Mouse (Mus musculus): ENCODE data around the gene E2f4.

E2f4 gene

GRCm38 (mm10) chr8:105294776-105295175 is 2.7 kb upstream of the E2f4 start:
- DNase-seq = peak in 1 of 2 experiments; percentile 24

GRCm38 (mm10) chr8:105295256-105295655 is 2.2 kb upstream of the E2f4 start:
- no peak for DNase-seq

GRCm38 (mm10) chr8:105295895-105296573 is 1.4 kb upstream of the E2f4 start, which contains the start of gene Exoc3l:
Exoc3l (minus strand) TSS chr8:105296101.
- peak; percentile 46 to 67 for DNase-seq

- DNase-seq = peak in 1 of 2 experiments; percentile 19
Measured at GRCm38 (mm10) chr8:105298351-105299252, 1.1 kb downstream of the E2f4 start.

GRCm38 (mm10) chr8:105299962-105300361 is 2.5 kb downstream of the E2f4 start:
- DNase-seq = no peak

GRCm38 (mm10) chr8:105303396-105303795 is 5.9 kb downstream of the E2f4 start:
- no peak for DNase-seq

- DNase-seq = no peak
Measured at GRCm38 (mm10) chr8:105303874-105304273, 6.4 kb downstream of the E2f4 start.

GRCm38 (mm10) chr8:105304325-105305210 is 7.1 kb downstream of the E2f4 start:
- DNase-seq = no peak

- DNase-seq = peak; percentile 81 to 91
Measured at GRCm38 (mm10) chr8:105305211-105306145, 8.0 kb downstream of the E2f4 start, which contains the start of gene Elmo3. Elmo3 (plus strand) TSS chr8:105305601.

- no peak for DNase-seq
Measured at GRCm38 (mm10) chr8:105306146-105306691, 8.8 kb downstream of the E2f4 start.

- DNase-seq = no peak
Measured at GRCm38 (mm10) chr8:105307670-105308069, 10.2 kb downstream of the E2f4 start.

- no peak for DNase-seq
Measured at GRCm38 (mm10) chr8:105308428-105308827, 11.0 kb downstream of the E2f4 start.

- DNase-seq = no peak
Measured at GRCm38 (mm10) chr8:105309142-105309847, 11.8 kb downstream of the E2f4 start.

GRCm38 (mm10) chr8:105310118-105310517 is 12.7 kb downstream of the E2f4 start:
- DNase-seq = no peak

- no peak for DNase-seq
Measured at GRCm38 (mm10) chr8:105311718-105312117, 14.3 kb downstream of the E2f4 start.

- DNase-seq = no peak
Measured at GRCm38 (mm10) chr8:105312891-105313481, 15.5 kb downstream of the E2f4 start.

- DNase-seq = no peak
Measured at GRCm38 (mm10) chr8:105313622-105314402, 16.3 kb downstream of the E2f4 start.

- peak in 1 of 2 experiments; percentile 48 for DNase-seq
Measured at GRCm38 (mm10) chr8:105315073-105315769, 17.8 kb downstream of the E2f4 start.

GRCm38 (mm10) chr8:105317941-105318340 is 20.5 kb downstream of the E2f4 start:
- DNase-seq = peak; percentile 66 to 87
